Mouse (Mus musculus) myocyte (in vitro differentiated cells): ENCODE results near the gene Ndufaf4. TPM values are rescaled to one million over a fixed set of nuclear protein-coding genes. Genes with fewer than 3 reads are reported as not detected.
A peak's percentile ranks its signal among the peaks of the same experiment; 100 is the strongest.

Experiments
- H3K27me3 ChIP-seq: one replicate; pipeline ENCODE4 v1.6.1; 2011; ENCODE audit not compliant: control insufficient read depth, insufficient read depth, insufficient read length
- H3K36me3 ChIP-seq: one replicate; pipeline ENCODE4 v1.6.1; 2011; ENCODE audit not compliant: control insufficient read depth, insufficient read depth
- H3K4me2 ChIP-seq: one replicate; pipeline ENCODE4 v1.6.1; 2011; ENCODE audit warnings: low read depth, control low read depth
- H3K4me3 ChIP-seq: one replicate; pipeline ENCODE4 v1.5.1; 2011; ENCODE audit warnings: mild to moderate bottlenecking, control low read depth, moderate library complexity
- H3K79me2 ChIP-seq: one replicate; pipeline ENCODE4 v1.6.1; 2011; ENCODE audit not compliant: control insufficient read depth, insufficient read depth
- H3ac ChIP-seq: one replicate; pipeline ENCODE4 v1.6.1; 2011; ENCODE audit not compliant: control insufficient read depth, insufficient read length
- MYOD1 ChIP-seq, 3 experiments: IDR thresholded peaks; one replicate each; pipeline ENCODE4 v1.6.1; 2011; ENCODE audit warnings: control low read depth in 2 of 3, low read depth in 2 of 3, mild to moderate bottlenecking in 2 of 3, moderate library complexity in 1 of 3; ENCODE audit not compliant: insufficient read length in 2 of 3, control insufficient read depth in 1 of 3
- MYOG ChIP-seq, 3 experiments: IDR thresholded peaks; one replicate each; pipeline ENCODE4 v1.6.1; 2011; ENCODE audit warnings: control low read depth in 2 of 3, low read depth in 2 of 3, mild to moderate bottlenecking in 2 of 3; ENCODE audit not compliant: insufficient read length in 2 of 3, control insufficient read depth in 1 of 3, insufficient read depth in 1 of 3
- SRF ChIP-seq: IDR thresholded peaks from one replicate; pipeline ENCODE4 v1.6.1; 2011; ENCODE audit warnings: low read depth; ENCODE audit not compliant: control insufficient read depth, insufficient read length
- TCF3 ChIP-seq: IDR thresholded peaks from one replicate; pipeline ENCODE4 v1.6.1; 2011; ENCODE audit warnings: low read depth, control low read depth; ENCODE audit not compliant: insufficient read length
- polyA plus RNA-seq: library from polyadenylated mRNA; unstranded; fragments of >200 nt; fragmentation: generic; extraction: Trizol; gene quantifications from one replicate; pipeline ENCODE4 v1.2.1, GENCODE M21; 2012; ENCODE audit warnings: missing spikeins

Gene Ndufaf4
- polyA plus RNA-seq, 1 experiment = 13.1 TPM

- no peak for TF ChIP-seq MYOG (IDR thresholded peaks at IDR 0.05; ENCODE audit: control insufficient read depth in 1 of 3, insufficient read depth in 1 of 3, insufficient read length in 2 of 3, low read depth in 2 of 3)
These were observed 31.0 kb downstream of the Ndufaf4 start for GRCm38 (mm10) chr4:24928926-24929325.

DNA sequence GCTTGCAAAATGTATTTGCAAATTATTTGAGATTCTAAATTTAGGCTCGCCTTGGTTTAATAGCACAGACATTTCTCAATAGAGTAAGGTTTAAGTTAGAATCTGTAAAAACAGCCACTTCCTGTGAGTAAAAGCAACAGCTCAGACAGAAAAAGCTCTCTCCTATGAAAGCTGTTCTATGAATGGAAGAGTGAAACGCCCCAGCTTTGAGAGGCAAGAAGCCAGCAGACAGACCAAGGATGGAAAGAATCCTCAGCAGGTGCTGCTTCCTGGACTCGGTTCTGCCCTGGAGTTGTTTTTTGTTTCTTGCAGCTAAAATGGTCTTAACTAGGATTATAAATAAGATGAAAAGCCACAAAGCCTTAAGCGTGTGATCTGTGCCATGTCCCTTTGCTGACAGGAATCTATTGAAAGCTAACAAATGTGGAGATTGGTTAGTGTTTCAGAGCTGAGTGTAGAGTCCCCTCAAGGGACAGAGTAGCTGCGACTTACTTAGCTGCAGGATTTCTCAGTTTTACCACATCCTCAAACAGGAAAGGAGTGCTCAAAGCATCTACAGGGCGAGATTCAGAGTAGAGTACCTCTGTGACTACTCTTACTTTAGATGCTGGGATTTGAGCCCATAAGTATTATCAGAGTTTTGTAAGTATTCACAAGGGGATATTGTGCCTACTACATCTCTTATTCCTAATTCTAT, 45.0 kb downstream of the Ndufaf4 start:
- Histone ChIP-seq H3K27me3 (no peaks in the 10 kb centered on the region), H3K36me3 (no peaks in the 10 kb centered on the region), H3K4me3 (no peak overlapping the region), H3ac (no peak overlapping the region), H3K4me2 (peak overlapping the region; percentile 18), H3K79me2 (no peaks in the 10 kb centered on the region)
- TF ChIP-seq TCF3 (no peak), SRF (no peak), MYOD1 (IDR thresholded peaks at IDR 0.05; ENCODE audit: control insufficient read depth in 1 of 3, insufficient read length in 2 of 3, low read depth in 2 of 3) (no peak)

More at GRCm38 (mm10) chr4:24928926-24929325, 31.0 kb downstream of the Ndufaf4 start:
- no peaks in the 10 kb centered on the region for H3K27me3 ChIP-seq
- no peak overlapping the region for H3ac ChIP-seq
- H3K79me2 ChIP-seq = no peaks in the 10 kb centered on the region
- no peak overlapping the region for H3K4me2 ChIP-seq
- no peaks in the 10 kb centered on the region for H3K36me3 ChIP-seq
- no peak overlapping the region for H3K4me3 ChIP-seq

Other genes with a start within 250 kb of the Ndufaf4 start
- gene Klhl32, start 47.0 kb upstream of the Ndufaf4 start, polyA plus RNA-seq = 0.07 TPM
- gene Gpr63, start 68.3 kb downstream of the Ndufaf4 start, polyA plus RNA-seq = 6.2 TPM